Mouse (Mus musculus): ENCODE data around the gene Ctcfl.

GRCm38 (mm10) chr2:173138323-173139239 is 19.3 kb upstream of the Ctcfl start:
- TF ChIP-seq CTCF (IDR thresholded peaks at IDR 0.05) = no peak
- no peak for TF ChIP-seq EP300 (IDR thresholded peaks at IDR 0.05; ENCODE audit: insufficient read depth, low read depth, low read length)
- TF ChIP-seq POLR2A (IDR thresholded peaks at IDR 0.05; ENCODE audit: insufficient read depth, low read depth, low read length) = no peak

Measured in heart, adult 2 months (tissue).